Mouse (Mus musculus) limb, embryonic 15.5 days (tissue): ENCODE data around the gene Perp. TPM values are rescaled to one million over a fixed set of nuclear protein-coding genes. Genes with fewer than 3 reads are reported as not detected.
A peak's percentile ranks its signal among the peaks of the same experiment; 100 is the strongest.

Experiments used
- ATAC-seq: fragments of 200-750 bp; cut with Nextera tagmentation; 2 replicates; pipeline ENCODE4 v1.8.0; 2017; ENCODE audit warnings: low read depth, moderate TSS enrichment; ENCODE audit not compliant: insufficient number of reproducible peaks, low FRiP score, low TSS enrichment
- H3K27ac ChIP-seq: fragments of 300-500 bp; sonication (generic); 2 replicates; pipeline ENCODE4 v1.5.1; 2015; ENCODE audit warnings: moderate library complexity, mild to moderate bottlenecking, inconsistent platforms
- H3K27me3 ChIP-seq: fragments of 300-500 bp; sonication (generic); 2 replicates; pipeline ENCODE4 v1.6.1; 2015; ENCODE audit warnings: inconsistent platforms
- H3K36me3 ChIP-seq: fragments of 300-500 bp; sonication (generic); 2 replicates; pipeline ENCODE4 v1.6.1; 2015; ENCODE audit warnings: inconsistent platforms
- H3K4me1 ChIP-seq: fragments of 300-500 bp; sonication (generic); 2 replicates; pipeline ENCODE4 v1.6.1; 2015; ENCODE audit warnings: inconsistent platforms
- H3K4me2 ChIP-seq: fragments of 300-500 bp; sonication (generic); 2 replicates; pipeline ENCODE4 v1.6.1; 2015; ENCODE audit warnings: mild to moderate bottlenecking, inconsistent platforms
- H3K4me3 ChIP-seq: fragments of 300-500 bp; sonication (generic); 2 replicates; pipeline ENCODE4 v1.5.1; 2015; ENCODE audit warnings: mild to moderate bottlenecking, inconsistent platforms
- H3K9ac ChIP-seq: fragments of 300-500 bp; sonication (generic); 2 replicates; pipeline ENCODE4 v1.6.1; 2015; ENCODE audit warnings: inconsistent platforms
- H3K9me3 ChIP-seq: fragments of 300-500 bp; sonication (generic); 2 replicates; pipeline ENCODE4 v1.6.1; 2016; ENCODE audit warnings: inconsistent platforms
- WGBS: fragments of 180-500 bp; shearing (Covaris S2); methylation state at CpG from one replicate; pipeline ENCODE4 v1.1.7; 2015; 5-methylcytosine and 5-hydroxymethylcytosine counted together
- polyA plus RNA-seq: library from polyadenylated mRNA; unstranded; fragments of >200 nt; fragmentation: Nextera tagmentation; extraction: Ambion mirVana; gene quantifications from 2 replicates; pipeline ENCODE4 v1.2.1, GENCODE M21; 2015

Perp gene
- polyA plus RNA-seq, 1 experiment from 2014 or later = 921 TPM

GRCm38 (mm10) chr10:18845287-18845662 lies 455 bp downstream of the Perp start:
- Histone ChIP-seq H3K4me2 (peak overlapping the region; percentile 95), H3K4me1 (peaks cover 11% of the 10 kb centered on the region), H3K27ac (peak overlapping the region; percentile 74), H3K4me3 (peak overlapping the region; percentile 55), H3K36me3 (no peaks in the 10 kb centered on the region), H3K9ac (peak overlapping the region; percentile 37), H3K27me3 (peaks cover 38% of the 10 kb centered on the region), H3K9me3 (no peaks in the 10 kb centered on the region)
- WGBS = 7% methylated on average over 18 of the region's 18 CpGs
- ATAC-seq = no peak

GRCm38 (mm10) chr10:18845711-18846110 lies 891 bp downstream of the Perp start:
- peak overlapping the region; percentile 55 for H3K4me3 ChIP-seq
- peaks cover 38% of the 10 kb centered on the region for H3K27me3 ChIP-seq
- WGBS = 46% methylated on average over 4 of the region's 4 CpGs
- H3K9me3 ChIP-seq = no peaks in the 10 kb centered on the region
- peak overlapping the region; percentile 77 for H3K27ac ChIP-seq
- peaks cover 11% of the 10 kb centered on the region for H3K4me1 ChIP-seq
- no peak for ATAC-seq
- no peaks in the 10 kb centered on the region for H3K36me3 ChIP-seq
- no peak overlapping the region for H3K9ac ChIP-seq
- H3K4me2 ChIP-seq = no peak overlapping the region

- Histone ChIP-seq H3K9me3 (no peaks in the 10 kb centered on the region), H3K27me3 (peaks cover 36% of the 10 kb centered on the region), H3K4me3 (peak overlapping the region; percentile 55), H3K9ac (no peak overlapping the region), H3K4me2 (no peak overlapping the region), H3K27ac (peak overlapping the region; percentile 77), H3K36me3 (no peaks in the 10 kb centered on the region), H3K4me1 (peaks cover 11% of the 10 kb centered on the region)
- no peak for ATAC-seq
- 73% methylated on average over 8 of the region's 8 CpGs for WGBS
Measured at GRCm38 (mm10) chr10:18846474-18847264, 1.8 kb downstream of the Perp start.

- H3K36me3 ChIP-seq = no peaks in the 10 kb centered on the region
- H3K9ac ChIP-seq = no peak overlapping the region
- peaks cover 13% of the 10 kb centered on the region for H3K27me3 ChIP-seq
- no peak for ATAC-seq
- 76% methylated on average over 4 of the region's 4 CpGs for WGBS
- no peak overlapping the region for H3K27ac ChIP-seq
- no peaks in the 10 kb centered on the region for H3K9me3 ChIP-seq
- H3K4me2 ChIP-seq = no peak overlapping the region
- H3K4me1 ChIP-seq = peaks cover 2% of the 10 kb centered on the region; the same call in 1 of the 2 replicates
- H3K4me3 ChIP-seq = no peak overlapping the region
Measured at GRCm38 (mm10) chr10:18850177-18850576, 5.4 kb downstream of the Perp start.

- Histone ChIP-seq H3K27me3 (no peaks in the 10 kb centered on the region), H3K4me1 (no peaks in the 10 kb centered on the region), H3K9ac (no peak overlapping the region), H3K4me3 (no peak overlapping the region), H3K36me3 (no peaks in the 10 kb centered on the region), H3K27ac (no peak overlapping the region), H3K4me2 (no peak overlapping the region), H3K9me3 (no peaks in the 10 kb centered on the region)
- ATAC-seq = no peak
- 85% methylated on average over 7 of the region's 7 CpGs for WGBS
Measured at GRCm38 (mm10) chr10:18853417-18853816, 8.6 kb downstream of the Perp start.

- 82% methylated on average over 4 of the region's 4 CpGs for WGBS
- H3K27ac ChIP-seq = no peak overlapping the region
- H3K27me3 ChIP-seq = no peaks in the 10 kb centered on the region
- H3K4me2 ChIP-seq = no peak overlapping the region
- no peaks in the 10 kb centered on the region for H3K9me3 ChIP-seq
- H3K9ac ChIP-seq = no peak overlapping the region
- no peaks in the 10 kb centered on the region for H3K36me3 ChIP-seq
- ATAC-seq = no peak
- no peaks in the 10 kb centered on the region for H3K4me1 ChIP-seq
- H3K4me3 ChIP-seq = no peak overlapping the region
Measured at GRCm38 (mm10) chr10:18857244-18857643, 12.4 kb downstream of the Perp start.

GRCm38 (mm10) chr10:18859632-18860031 lies 14.8 kb downstream of the Perp start:
- H3K27me3 ChIP-seq = no peaks in the 10 kb centered on the region
- H3K4me1 ChIP-seq = no peaks in the 10 kb centered on the region
- WGBS = 65% methylated on average over 3 of the region's 3 CpGs
- H3K4me3 ChIP-seq = no peak overlapping the region
- H3K9ac ChIP-seq = no peak overlapping the region
- no peaks in the 10 kb centered on the region for H3K36me3 ChIP-seq
- H3K4me2 ChIP-seq = no peak overlapping the region
- no peak overlapping the region for H3K27ac ChIP-seq
- ATAC-seq = peak; percentile 69; the same call in 1 of the 2 replicates
- H3K9me3 ChIP-seq = no peaks in the 10 kb centered on the region

GRCm38 (mm10) chr10:18860119-18860824 lies 15.5 kb downstream of the Perp start:
- no peak for ATAC-seq
- no peak overlapping the region for H3K4me2 ChIP-seq
- H3K9ac ChIP-seq = no peak overlapping the region
- H3K4me3 ChIP-seq = no peak overlapping the region
- H3K27me3 ChIP-seq = no peaks in the 10 kb centered on the region
- H3K36me3 ChIP-seq = no peaks in the 10 kb centered on the region
- no peak overlapping the region; the same call in 1 of the 2 replicates for H3K27ac ChIP-seq
- no peaks in the 10 kb centered on the region for H3K9me3 ChIP-seq
- 49% methylated on average over 5 of the region's 5 CpGs for WGBS
- no peaks in the 10 kb centered on the region for H3K4me1 ChIP-seq

GRCm38 (mm10) chr10:18860831-18861230 lies 16.0 kb downstream of the Perp start:
- WGBS = 76% methylated on average over 11 of the region's 11 CpGs
- Histone ChIP-seq H3K9ac (no peak overlapping the region), H3K4me2 (no peak overlapping the region), H3K36me3 (no peaks in the 10 kb centered on the region), H3K4me3 (no peak overlapping the region), H3K9me3 (no peaks in the 10 kb centered on the region), H3K27ac (peak overlapping the region; percentile 7; the same call in 1 of the 2 replicates), H3K4me1 (no peaks in the 10 kb centered on the region), H3K27me3 (no peaks in the 10 kb centered on the region)
- no peak for ATAC-seq

- ATAC-seq = no peak
- 68% methylated on average over 4 of the region's 4 CpGs for WGBS
- no peak overlapping the region for H3K4me2 ChIP-seq
- H3K4me1 ChIP-seq = no peaks in the 10 kb centered on the region
- 0 out of 2 replicates have a peak overlapping the region, but pooled peaks have one; percentile 7 for H3K27ac ChIP-seq
- no peaks in the 10 kb centered on the region for H3K27me3 ChIP-seq
- no peaks in the 10 kb centered on the region for H3K36me3 ChIP-seq
- no peak overlapping the region for H3K9ac ChIP-seq
- H3K9me3 ChIP-seq = no peaks in the 10 kb centered on the region
- no peak overlapping the region for H3K4me3 ChIP-seq
Measured at GRCm38 (mm10) chr10:18861418-18861817, 16.6 kb downstream of the Perp start.

GRCm38 (mm10) chr10:18863332-18863731 lies 18.5 kb downstream of the Perp start:
- 64% methylated on average over 4 of the region's 4 CpGs for WGBS
- Histone ChIP-seq H3K36me3 (no peaks in the 10 kb centered on the region), H3K4me2 (no peak overlapping the region), H3K4me3 (no peak overlapping the region), H3K4me1 (no peaks in the 10 kb centered on the region), H3K9ac (no peak overlapping the region), H3K27ac (no peak overlapping the region), H3K27me3 (no peaks in the 10 kb centered on the region), H3K9me3 (no peaks in the 10 kb centered on the region)
- no peak for ATAC-seq

- H3K4me2 ChIP-seq = no peak overlapping the region
- no peak for ATAC-seq
- no peaks in the 10 kb centered on the region for H3K9me3 ChIP-seq
- no peak overlapping the region for H3K4me3 ChIP-seq
- H3K4me1 ChIP-seq = no peaks in the 10 kb centered on the region
- H3K27ac ChIP-seq = no peak overlapping the region
- 50% methylated on average over 5 of the region's 5 CpGs for WGBS
- H3K9ac ChIP-seq = no peak overlapping the region
- H3K27me3 ChIP-seq = no peaks in the 10 kb centered on the region
- H3K36me3 ChIP-seq = no peaks in the 10 kb centered on the region
Measured at GRCm38 (mm10) chr10:18864753-18865152, 19.9 kb downstream of the Perp start.
